Mouse (Mus musculus): ENCODE measurements around the gene Ercc2.

DNA sequence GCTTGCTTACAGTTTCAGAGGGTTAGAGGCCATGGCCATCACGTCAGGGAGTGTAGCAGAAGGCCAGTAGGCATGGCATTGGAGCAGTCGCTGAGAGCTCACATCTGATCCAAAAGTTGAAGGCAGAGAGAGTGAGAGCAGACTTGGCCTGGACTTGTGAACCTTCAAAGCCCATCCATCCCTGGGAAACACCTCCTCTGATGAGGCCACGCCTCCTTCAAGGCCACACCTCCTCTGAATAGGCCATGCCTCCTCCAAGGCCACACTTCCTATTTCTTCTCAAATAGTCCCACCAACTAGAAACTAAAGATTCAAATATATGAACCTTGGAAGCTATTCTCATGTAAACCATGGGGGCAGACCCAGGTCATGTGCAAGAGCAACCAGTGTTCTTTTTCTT, 46.2 kb upstream of the Ercc2 start:
- TF ChIP-seq POLR2A (IDR thresholded peaks at IDR 0.05; ENCODE audit: low read depth, low read length): no peak
- TF ChIP-seq CTCF (IDR thresholded peaks at IDR 0.05; ENCODE audit: borderline replicate concordance, insufficient read depth, low read length): no peak

All from embryonic fibroblast, embryonic 13.5 days (primary cell).